Mouse (Mus musculus): ENCODE results near the gene Rec114. TPM values are rescaled to one million over a fixed set of nuclear protein-coding genes. Genes with fewer than 3 reads are reported as not detected.
A peak's percentile ranks its signal among the peaks of the same experiment; 100 is the strongest.

Rec114 gene
- polyA plus RNA-seq (2015; fragmentation: Nextera tagmentation; extraction: Ambion mirVana), result 3.6 and 4.4 TPM in 2 replicates

- no peak within 1 kb of the TSS for H3K4me2 ChIP-seq
- WGBS, result 89% methylated on average over 3 of the region's 3 CpGs
These were observed at the start of gene Rec114 for GRCm38 (mm10) chr9:58743702-58744248. Rec114 (minus strand) TSS chr9:58743964.

GRCm38 (mm10) chr9:58789476-58789875 lies 45.7 kb upstream of the Rec114 start:
- Histone ChIP-seq H3K9ac (no peak overlapping the region), H3K4me1 (no peaks in the 10 kb centered on the region), H3K36me3 (no peaks in the 10 kb centered on the region), H3K4me3 (replicated peaks) (no peak overlapping the region), H3K4me2 (no peak overlapping the region), H3K9me3 (no peaks in the 10 kb centered on the region), H3K27ac (no peak overlapping the region), H3K27me3 (replicated peaks) (no peaks in the 10 kb centered on the region)
- WGBS, result 93% methylated on average over 3 of the region's 3 CpGs
- no peak for ATAC-seq (ENCODE audit: insufficient read depth, low FRiP score, low read depth)

More at GRCm38 (mm10) chr9:58743702-58744248, at the start of gene Rec114:
- Histone ChIP-seq H3K27ac (no peak within 1 kb of the TSS), H3K27me3 (replicated peaks) (no peaks in the 10 kb centered on the region), H3K4me3 (replicated peaks) (no peak within 1 kb of the TSS), H3K36me3 (no peaks in the 10 kb centered on the region), H3K4me1 (no peaks in the 10 kb centered on the region), H3K9ac (no peak within 1 kb of the TSS), H3K9me3 (no peaks in the 10 kb centered on the region)
- ATAC-seq (ENCODE audit: insufficient read depth, low FRiP score, low read depth), result no peak

GRCm38 (mm10) chr9:58775363-58775762 lies 31.6 kb upstream of the Rec114 start:
- no peak for ATAC-seq (ENCODE audit: insufficient read depth, low FRiP score, low read depth)
- Histone ChIP-seq H3K4me3 (replicated peaks) (no peak overlapping the region), H3K27ac (no peak overlapping the region), H3K36me3 (no peaks in the 10 kb centered on the region), H3K27me3 (replicated peaks) (no peaks in the 10 kb centered on the region), H3K4me1 (no peaks in the 10 kb centered on the region), H3K4me2 (no peak overlapping the region), H3K9ac (no peak overlapping the region), H3K9me3 (no peaks in the 10 kb centered on the region)
- 23% methylated on average over 2 of the region's 2 CpGs for WGBS

- ATAC-seq (ENCODE audit: insufficient read depth, low FRiP score, low read depth), result no peak
- Histone ChIP-seq H3K4me3 (replicated peaks) (no peak overlapping the region), H3K9me3 (no peaks in the 10 kb centered on the region), H3K4me2 (no peak overlapping the region), H3K36me3 (no peaks in the 10 kb centered on the region), H3K27me3 (replicated peaks) (no peaks in the 10 kb centered on the region), H3K4me1 (no peaks in the 10 kb centered on the region), H3K9ac (no peak overlapping the region), H3K27ac (no peak overlapping the region)
- WGBS, result 53% methylated on average over 3 of the region's 3 CpGs
These were observed 31.0 kb upstream of the Rec114 start for GRCm38 (mm10) chr9:58774761-58775160.

- Histone ChIP-seq H3K27me3 (replicated peaks) (no peaks in the 10 kb centered on the region), H3K4me3 (replicated peaks) (no peak overlapping the region), H3K4me2 (no peak overlapping the region), H3K27ac (no peak overlapping the region), H3K9me3 (no peaks in the 10 kb centered on the region), H3K4me1 (no peaks in the 10 kb centered on the region), H3K36me3 (no peaks in the 10 kb centered on the region), H3K9ac (no peak overlapping the region)
- ATAC-seq (ENCODE audit: insufficient read depth, low FRiP score, low read depth), result no peak
- 51% methylated on average over 12 of the region's 12 CpGs for WGBS
These were observed 26.2 kb upstream of the Rec114 start for GRCm38 (mm10) chr9:58769943-58770342.

- Histone ChIP-seq H3K9me3 (no peaks in the 10 kb centered on the region), H3K9ac (no peak overlapping the region), H3K4me3 (replicated peaks) (no peak overlapping the region), H3K27ac (no peak overlapping the region), H3K27me3 (replicated peaks) (no peaks in the 10 kb centered on the region), H3K4me1 (no peaks in the 10 kb centered on the region), H3K36me3 (no peaks in the 10 kb centered on the region), H3K4me2 (no peak overlapping the region)
- WGBS, result 62% methylated on average over 17 of the region's 17 CpGs
- ATAC-seq (ENCODE audit: insufficient read depth, low FRiP score, low read depth), result peak; percentile 91
These were observed 23.5 kb upstream of the Rec114 start for GRCm38 (mm10) chr9:58766959-58767955.

GRCm38 (mm10) chr9:58764354-58764753 lies 20.6 kb upstream of the Rec114 start:
- ATAC-seq (ENCODE audit: insufficient read depth, low FRiP score, low read depth), result no peak
- no peaks in the 10 kb centered on the region for H3K36me3 ChIP-seq
- no peak overlapping the region for H3K9ac ChIP-seq
- H3K27me3 ChIP-seq (replicated peaks), result no peaks in the 10 kb centered on the region
- H3K4me2 ChIP-seq, result no peak overlapping the region
- no peak overlapping the region for H3K4me3 ChIP-seq (replicated peaks)
- WGBS, result 86% methylated on average over 5 of the region's 5 CpGs
- H3K27ac ChIP-seq, result no peak overlapping the region
- no peaks in the 10 kb centered on the region for H3K9me3 ChIP-seq
- no peaks in the 10 kb centered on the region for H3K4me1 ChIP-seq

GRCm38 (mm10) chr9:58763114-58763513 lies 19.4 kb upstream of the Rec114 start:
- no peak for ATAC-seq (ENCODE audit: insufficient read depth, low FRiP score, low read depth)
- H3K9ac ChIP-seq, result no peak overlapping the region
- H3K4me3 ChIP-seq (replicated peaks), result no peak overlapping the region
- no peaks in the 10 kb centered on the region for H3K4me1 ChIP-seq
- H3K4me2 ChIP-seq, result no peak overlapping the region
- no peaks in the 10 kb centered on the region for H3K27me3 ChIP-seq (replicated peaks)
- WGBS, result 80% methylated on average over 4 of the region's 4 CpGs
- H3K27ac ChIP-seq, result no peak overlapping the region
- H3K9me3 ChIP-seq, result no peaks in the 10 kb centered on the region
- no peaks in the 10 kb centered on the region for H3K36me3 ChIP-seq

GRCm38 (mm10) chr9:58762086-58762485 lies 18.3 kb upstream of the Rec114 start:
- no peak for ATAC-seq (ENCODE audit: insufficient read depth, low FRiP score, low read depth)
- Histone ChIP-seq H3K4me1 (no peaks in the 10 kb centered on the region), H3K27ac (no peak overlapping the region), H3K9me3 (no peaks in the 10 kb centered on the region), H3K27me3 (replicated peaks) (no peaks in the 10 kb centered on the region), H3K4me3 (replicated peaks) (no peak overlapping the region), H3K4me2 (no peak overlapping the region), H3K9ac (no peak overlapping the region), H3K36me3 (no peaks in the 10 kb centered on the region)
- 50% methylated on average over 2 of the region's 2 CpGs for WGBS

GRCm38 (mm10) chr9:58758754-58759153 lies 15.0 kb upstream of the Rec114 start:
- no peak overlapping the region for H3K27ac ChIP-seq
- no peak overlapping the region for H3K4me3 ChIP-seq (replicated peaks)
- no peak overlapping the region for H3K4me2 ChIP-seq
- no peaks in the 10 kb centered on the region for H3K36me3 ChIP-seq
- no peak for ATAC-seq (ENCODE audit: insufficient read depth, low FRiP score, low read depth)
- no peaks in the 10 kb centered on the region for H3K27me3 ChIP-seq (replicated peaks)
- WGBS, result 88% methylated on average over 7 of the region's 7 CpGs
- H3K9ac ChIP-seq, result no peak overlapping the region
- H3K4me1 ChIP-seq, result no peaks in the 10 kb centered on the region
- no peaks in the 10 kb centered on the region for H3K9me3 ChIP-seq

- ATAC-seq (ENCODE audit: insufficient read depth, low FRiP score, low read depth), result no peak
- Histone ChIP-seq H3K27ac (no peak overlapping the region), H3K9me3 (no peaks in the 10 kb centered on the region), H3K9ac (no peak overlapping the region), H3K36me3 (no peaks in the 10 kb centered on the region), H3K27me3 (replicated peaks) (no peaks in the 10 kb centered on the region), H3K4me2 (no peak overlapping the region), H3K4me3 (replicated peaks) (no peak overlapping the region), H3K4me1 (no peaks in the 10 kb centered on the region)
- WGBS, result 63% methylated on average over 12 of the region's 12 CpGs
These were observed 12.8 kb upstream of the Rec114 start for GRCm38 (mm10) chr9:58756371-58757132.

- ATAC-seq (ENCODE audit: insufficient read depth, low FRiP score, low read depth), result no peak
- WGBS, result 55% methylated on average over 1 of the region's 1 CpGs
- Histone ChIP-seq H3K36me3 (no peaks in the 10 kb centered on the region), H3K9me3 (no peaks in the 10 kb centered on the region), H3K9ac (no peak overlapping the region), H3K4me1 (no peaks in the 10 kb centered on the region), H3K27ac (no peak overlapping the region), H3K4me3 (replicated peaks) (no peak overlapping the region), H3K27me3 (replicated peaks) (no peaks in the 10 kb centered on the region), H3K4me2 (no peak overlapping the region)
These were observed 9.8 kb upstream of the Rec114 start for GRCm38 (mm10) chr9:58753606-58754005.
